Mouse (Mus musculus) heart, adult 2 months (tissue): ENCODE data around the gene Igfbp4.

Experiments used
- CTCF ChIP-seq: fragments of 200-600 bp; IDR thresholded peaks from 2 replicates; pipeline ENCODE4 v1.8.1; 2022; ENCODE audit warnings: antibody characterized with exemption, mild to moderate bottlenecking, moderate library complexity
- EP300 ChIP-seq: fragments of 200-500 bp; IDR thresholded peaks from 2 replicates; pipeline ENCODE4 v1.6.1; 2011; ENCODE audit warnings: low read depth, low read length, control low read depth; ENCODE audit not compliant: insufficient read depth
- POLR2A ChIP-seq: fragments of 200-500 bp; IDR thresholded peaks from 2 replicates; pipeline ENCODE4 v1.6.1; 2011; ENCODE audit warnings: mild to moderate bottlenecking, low read depth, low read length, control low read depth; ENCODE audit not compliant: insufficient read depth

GRCm38 (mm10) chr11:99076744-99077319 lies 35.8 kb downstream of the Igfbp4 start:
- TF ChIP-seq CTCF = no peak
- TF ChIP-seq POLR2A = no peak
- TF ChIP-seq EP300 = no peak
